Mouse (Mus musculus) CD4-positive, CD25-positive, alpha-beta regulatory T cell, adult 2 months (primary cell): ENCODE measurements around the gene Gm8082.
"Not testable (repeated sequence)": the region's sequence is repeated elsewhere in the genome, so short reads cannot be mapped to it uniquely, and the experiment has no call there.

Source experiments
- DNase-seq: peaks from one replicate; pipeline ENCODE4 v3.0.0-alpha.2; 2012; ENCODE audit warnings: low read depth, low spot score

Gm8082 gene

DNA sequence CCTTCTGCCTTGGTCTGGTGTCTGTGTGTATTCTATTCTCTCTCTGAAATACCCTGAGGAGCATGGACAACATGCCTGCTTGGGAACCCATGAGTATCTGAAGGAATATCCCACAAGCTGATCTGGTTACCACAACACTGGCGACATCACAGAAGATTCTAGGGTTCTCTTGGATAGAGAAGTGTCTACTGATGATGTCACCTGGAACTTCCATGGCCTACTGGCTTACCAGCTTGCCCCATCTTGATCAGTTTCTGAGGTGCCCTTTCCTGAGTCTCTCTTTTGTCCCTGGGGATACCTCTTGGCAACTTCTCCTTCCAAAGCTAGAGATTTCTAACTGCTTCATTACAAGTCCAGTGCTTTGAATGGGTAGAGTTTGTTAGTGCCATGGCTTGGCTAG, at the start of gene Gm8082:
Gene Gm8082, minus strand, starts transcription at position 101 of the 400 bp plus-strand sequence.
- not testable (repeated sequence) for DNase-seq

DNA sequence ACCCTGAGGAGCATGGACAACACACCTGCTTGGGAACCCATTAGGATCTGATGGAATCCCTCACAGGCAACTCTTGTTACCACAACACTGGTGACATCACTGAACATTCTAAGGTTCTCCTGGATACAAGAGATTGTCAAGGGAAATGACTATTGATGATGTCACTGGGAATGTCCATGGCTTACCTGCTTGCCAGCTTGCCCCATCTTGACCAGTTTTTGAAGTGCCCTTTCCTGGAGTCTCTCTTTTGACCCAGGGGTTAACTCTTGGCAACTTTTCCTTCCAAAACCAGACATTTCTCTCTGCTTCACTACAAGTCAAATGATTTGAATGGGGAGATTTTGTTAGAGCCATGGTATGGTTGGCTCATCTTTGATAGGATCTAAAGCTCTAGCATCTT, 22.1 kb upstream of the Gm8082 start, which contains the start of gene Gm10376:
Gene Gm10376, minus strand, starts transcription at position 101 of the 400 bp plus-strand sequence.
- not testable (repeated sequence) for DNase-seq
